Mouse (Mus musculus): ENCODE measurements around the gene Hspa5. TPM values are rescaled to one million over a fixed set of nuclear protein-coding genes. Genes with fewer than 3 reads are reported as not detected.
"Not testable (repeated sequence)": the region's sequence is repeated elsewhere in the genome, so short reads cannot be mapped to it uniquely, and the experiment has no call there.

Hspa5 gene
- polyA plus RNA-seq, 1 experiment from 2014 or later = 538 TPM

DNA sequence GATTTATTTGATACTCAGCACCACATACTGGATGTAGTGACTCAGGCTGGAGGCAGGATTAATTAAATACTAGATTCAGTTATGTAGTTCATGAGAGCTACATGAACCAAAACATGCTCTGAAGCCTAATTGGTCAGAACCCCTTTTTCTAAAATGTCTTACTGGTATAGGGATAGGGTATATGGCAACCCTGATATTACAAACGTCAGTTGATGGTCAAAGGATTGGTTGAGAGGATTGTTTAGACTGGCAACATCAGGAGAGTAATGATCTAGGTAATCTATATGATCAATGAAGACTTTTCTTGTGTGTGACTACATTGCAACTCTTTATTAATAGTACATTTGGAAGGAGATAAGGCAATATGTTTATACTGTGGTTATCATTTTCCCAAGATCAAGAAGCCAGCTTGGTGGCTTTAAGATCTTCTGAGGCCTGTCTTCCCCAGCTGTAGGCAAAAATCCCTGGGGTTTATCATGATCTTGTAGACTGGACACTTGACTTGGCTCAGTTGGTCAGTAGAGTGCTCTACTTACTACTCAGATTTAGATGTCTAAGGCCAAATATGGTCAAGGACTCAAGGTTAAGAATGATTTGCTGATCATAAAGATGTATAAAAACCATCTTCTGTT lies 5.6 kb downstream of the Hspa5 start:
- Histone ChIP-seq H3K9ac (ENCODE audit: low read depth, low read length) (no peak overlapping the region), H3K9me3 (replicated peaks; ENCODE audit: control insufficient read depth, low read length) (no peaks in the 10 kb centered on the region), H3K27ac (ENCODE audit: low read length) (no peak overlapping the region), H3K36me3 (ENCODE audit: control insufficient read depth, insufficient read depth) (peaks cover 73% of the 10 kb centered on the region), H3K4me3 (ENCODE audit: low read depth, low read length) (0 out of 2 replicates have a peak overlapping the region, but pooled peaks have one; percentile 2), H3K4me1 (ENCODE audit: control insufficient read depth, low read depth, low read length) (peaks cover 41% of the 10 kb centered on the region), H3K4me2 (ENCODE audit: low read depth, low read length) (peak overlapping the region; percentile 45), H3K27me3 (ENCODE audit: control insufficient read depth, insufficient read depth, low read depth, low read length) (no peaks in the 10 kb centered on the region)
- WGBS (ENCODE audit: insufficient replicate concordance) = 43% methylated on average over 1 of the region's 1 CpGs
- ATAC-seq (ENCODE audit: low read depth) = no peak

DNA sequence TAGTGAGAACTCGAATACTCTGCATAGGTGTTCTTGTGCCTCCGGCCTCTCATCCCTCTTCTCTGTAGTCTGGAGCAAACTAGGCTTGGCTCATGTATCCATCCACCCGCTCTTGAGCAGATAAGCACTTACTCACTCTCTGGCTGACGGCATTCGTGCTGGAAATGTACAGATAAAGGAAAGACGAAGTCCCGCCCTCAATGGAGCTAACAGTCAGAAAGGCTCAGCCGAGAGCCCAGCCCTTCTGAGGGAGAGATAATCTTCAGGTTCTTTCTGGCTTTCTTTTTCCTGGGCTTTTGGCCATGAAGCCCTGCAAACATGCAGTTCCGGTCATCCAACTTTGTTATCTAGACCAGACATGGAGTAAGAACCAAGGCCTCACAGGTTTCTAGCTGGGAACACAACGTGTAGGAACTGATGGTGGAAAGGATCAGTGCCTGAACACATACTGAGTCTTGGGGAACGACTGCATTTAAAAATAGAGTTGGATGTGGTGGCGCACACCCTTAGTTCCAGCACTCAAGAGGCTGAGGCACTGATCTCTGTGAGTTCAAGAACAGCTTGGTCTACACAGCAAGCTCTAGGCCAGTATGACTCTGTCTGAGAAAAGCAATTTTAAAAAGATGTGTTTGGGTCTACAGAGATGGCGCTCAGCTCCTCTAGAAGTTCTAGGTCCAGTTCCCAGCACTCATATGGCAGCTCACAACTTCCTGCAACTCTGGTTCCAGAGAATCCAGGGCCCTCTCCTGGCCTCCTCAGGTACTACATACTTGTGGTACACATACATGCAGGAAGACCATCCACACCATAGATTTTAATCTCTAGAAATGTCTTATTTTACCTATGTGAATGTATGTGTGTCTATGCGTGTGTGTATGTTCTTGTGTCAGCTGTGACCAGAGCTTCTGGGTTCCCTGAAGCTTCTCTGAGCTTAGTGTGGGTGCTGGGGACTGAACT lies 11.6 kb downstream of the Hspa5 start:
- H3K9me3 ChIP-seq (replicated peaks; ENCODE audit: control insufficient read depth, low read length) = no peaks in the 10 kb centered on the region
- peak overlapping the region; percentile 62 for H3K4me2 ChIP-seq (ENCODE audit: low read depth, low read length)
- H3K27ac ChIP-seq (ENCODE audit: low read length) = peak overlapping the region; percentile 98
- peak overlapping the region; percentile 55 for H3K9ac ChIP-seq (ENCODE audit: low read depth, low read length)
- peak; percentile 99 for ATAC-seq (ENCODE audit: low read depth)
- peaks cover 22% of the 10 kb centered on the region for H3K36me3 ChIP-seq (ENCODE audit: control insufficient read depth, insufficient read depth)
- 33% methylated on average over 14 of the region's 14 CpGs for WGBS (ENCODE audit: insufficient replicate concordance)
- no peaks in the 10 kb centered on the region for H3K27me3 ChIP-seq (ENCODE audit: control insufficient read depth, insufficient read depth, low read depth, low read length)
- H3K4me1 ChIP-seq (ENCODE audit: control insufficient read depth, low read depth, low read length) = peaks cover 24% of the 10 kb centered on the region
- peak overlapping the region; percentile 32 for H3K4me3 ChIP-seq (ENCODE audit: low read depth, low read length)

DNA sequence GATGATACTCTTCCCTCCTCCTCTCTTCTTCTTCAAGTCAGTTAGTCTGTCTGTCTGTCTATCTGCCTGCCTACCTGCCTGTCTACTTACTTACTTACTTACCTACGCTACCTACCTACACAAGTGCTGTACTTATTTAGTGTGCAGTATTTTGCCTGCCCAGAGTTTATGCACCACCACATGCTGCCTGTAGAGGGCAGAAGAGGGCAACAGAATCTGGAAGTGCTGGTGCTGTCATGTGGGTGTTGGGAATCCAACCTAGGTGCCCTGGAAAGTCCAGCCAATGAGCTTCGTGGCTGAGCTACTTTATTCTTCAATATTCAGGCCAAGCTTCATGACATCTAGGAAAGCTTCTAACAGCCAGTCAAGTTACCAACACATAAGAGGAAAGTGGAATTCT lies 12.3 kb downstream of the Hspa5 start:
- Histone ChIP-seq H3K9ac (ENCODE audit: low read depth, low read length) (no peak overlapping the region), H3K27ac (ENCODE audit: low read length) (peak overlapping the region; percentile 98), H3K36me3 (ENCODE audit: control insufficient read depth, insufficient read depth) (peaks cover 16% of the 10 kb centered on the region), H3K4me3 (ENCODE audit: low read depth, low read length) (no peak overlapping the region), H3K4me1 (ENCODE audit: control insufficient read depth, low read depth, low read length) (peaks cover 24% of the 10 kb centered on the region), H3K4me2 (ENCODE audit: low read depth, low read length) (no peak overlapping the region), H3K27me3 (ENCODE audit: control insufficient read depth, insufficient read depth, low read depth, low read length) (no peaks in the 10 kb centered on the region), H3K9me3 (replicated peaks; ENCODE audit: control insufficient read depth, low read length) (no peaks in the 10 kb centered on the region)
- ATAC-seq (ENCODE audit: low read depth) = no peak
- WGBS (ENCODE audit: insufficient replicate concordance) = 60% methylated on average over 2 of the region's 2 CpGs

- H3K9ac ChIP-seq (ENCODE audit: low read depth, low read length) = no peak overlapping the region
- ATAC-seq (ENCODE audit: low read depth) = no peak
- WGBS (ENCODE audit: insufficient replicate concordance) = 64% methylated on average over 8 of the region's 8 CpGs
- no peaks in the 10 kb centered on the region for H3K4me1 ChIP-seq (ENCODE audit: control insufficient read depth, low read depth, low read length)
- H3K4me2 ChIP-seq (ENCODE audit: low read depth, low read length) = peak overlapping the region; percentile 25
- H3K9me3 ChIP-seq (replicated peaks; ENCODE audit: control insufficient read depth, low read length) = no peaks in the 10 kb centered on the region
- peak overlapping the region; percentile 4; the same call in 1 of the 2 replicates for H3K27ac ChIP-seq (ENCODE audit: low read length)
- H3K4me3 ChIP-seq (ENCODE audit: low read depth, low read length) = peak overlapping the region; percentile 14
- no peaks in the 10 kb centered on the region for H3K27me3 ChIP-seq (ENCODE audit: control insufficient read depth, insufficient read depth, low read depth, low read length)
- H3K36me3 ChIP-seq (ENCODE audit: control insufficient read depth, insufficient read depth) = peaks cover 7% of the 10 kb centered on the region
Observed at GRCm38 (mm10) chr2:34790282-34790681, 18.5 kb downstream of the Hspa5 start.

GRCm38 (mm10) chr2:34792543-34792942 lies 20.8 kb downstream of the Hspa5 start:
- not testable (repeated sequence) for H3K4me3 ChIP-seq (ENCODE audit: low read depth, low read length); H3K27ac ChIP-seq (ENCODE audit: low read length); H3K36me3 ChIP-seq (ENCODE audit: control insufficient read depth, insufficient read depth); ATAC-seq (ENCODE audit: low read depth); H3K9me3 ChIP-seq (replicated peaks; ENCODE audit: control insufficient read depth, low read length); H3K27me3 ChIP-seq (ENCODE audit: control insufficient read depth, insufficient read depth, low read depth, low read length); H3K9ac ChIP-seq (ENCODE audit: low read depth, low read length); H3K4me2 ChIP-seq (ENCODE audit: low read depth, low read length); H3K4me1 ChIP-seq (ENCODE audit: control insufficient read depth, low read depth, low read length)
- WGBS (ENCODE audit: insufficient replicate concordance) = 75% methylated on average over 2 of the region's 2 CpGs

- no peak overlapping the region for H3K4me3 ChIP-seq (ENCODE audit: low read depth, low read length)
- H3K27me3 ChIP-seq (ENCODE audit: control insufficient read depth, insufficient read depth, low read depth, low read length) = no peaks in the 10 kb centered on the region
- H3K36me3 ChIP-seq (ENCODE audit: control insufficient read depth, insufficient read depth) = peaks cover 7% of the 10 kb centered on the region
- no peak overlapping the region for H3K4me2 ChIP-seq (ENCODE audit: low read depth, low read length)
- no peaks in the 10 kb centered on the region for H3K9me3 ChIP-seq (replicated peaks; ENCODE audit: control insufficient read depth, low read length)
- peaks cover 8% of the 10 kb centered on the region for H3K4me1 ChIP-seq (ENCODE audit: control insufficient read depth, low read depth, low read length)
- 85% methylated on average over 2 of the region's 2 CpGs for WGBS (ENCODE audit: insufficient replicate concordance)
- H3K9ac ChIP-seq (ENCODE audit: low read depth, low read length) = no peak overlapping the region
- H3K27ac ChIP-seq (ENCODE audit: low read length) = no peak overlapping the region
- no peak for ATAC-seq (ENCODE audit: low read depth)
Observed at GRCm38 (mm10) chr2:34794511-34794910, 22.7 kb downstream of the Hspa5 start.

- Histone ChIP-seq H3K4me2 (ENCODE audit: low read depth, low read length) (no peak overlapping the region), H3K4me3 (ENCODE audit: low read depth, low read length) (no peak overlapping the region), H3K27ac (ENCODE audit: low read length) (no peak overlapping the region), H3K9ac (ENCODE audit: low read depth, low read length) (no peak overlapping the region), H3K9me3 (replicated peaks; ENCODE audit: control insufficient read depth, low read length) (no peaks in the 10 kb centered on the region), H3K27me3 (ENCODE audit: control insufficient read depth, insufficient read depth, low read depth, low read length) (no peaks in the 10 kb centered on the region), H3K36me3 (ENCODE audit: control insufficient read depth, insufficient read depth) (peaks cover 7% of the 10 kb centered on the region), H3K4me1 (ENCODE audit: control insufficient read depth, low read depth, low read length) (peaks cover 14% of the 10 kb centered on the region)
- ATAC-seq (ENCODE audit: low read depth) = no peak
- WGBS (ENCODE audit: insufficient replicate concordance) = 75% methylated on average over 7 of the region's 7 CpGs
Observed at GRCm38 (mm10) chr2:34795426-34795825, 23.7 kb downstream of the Hspa5 start.

DNA sequence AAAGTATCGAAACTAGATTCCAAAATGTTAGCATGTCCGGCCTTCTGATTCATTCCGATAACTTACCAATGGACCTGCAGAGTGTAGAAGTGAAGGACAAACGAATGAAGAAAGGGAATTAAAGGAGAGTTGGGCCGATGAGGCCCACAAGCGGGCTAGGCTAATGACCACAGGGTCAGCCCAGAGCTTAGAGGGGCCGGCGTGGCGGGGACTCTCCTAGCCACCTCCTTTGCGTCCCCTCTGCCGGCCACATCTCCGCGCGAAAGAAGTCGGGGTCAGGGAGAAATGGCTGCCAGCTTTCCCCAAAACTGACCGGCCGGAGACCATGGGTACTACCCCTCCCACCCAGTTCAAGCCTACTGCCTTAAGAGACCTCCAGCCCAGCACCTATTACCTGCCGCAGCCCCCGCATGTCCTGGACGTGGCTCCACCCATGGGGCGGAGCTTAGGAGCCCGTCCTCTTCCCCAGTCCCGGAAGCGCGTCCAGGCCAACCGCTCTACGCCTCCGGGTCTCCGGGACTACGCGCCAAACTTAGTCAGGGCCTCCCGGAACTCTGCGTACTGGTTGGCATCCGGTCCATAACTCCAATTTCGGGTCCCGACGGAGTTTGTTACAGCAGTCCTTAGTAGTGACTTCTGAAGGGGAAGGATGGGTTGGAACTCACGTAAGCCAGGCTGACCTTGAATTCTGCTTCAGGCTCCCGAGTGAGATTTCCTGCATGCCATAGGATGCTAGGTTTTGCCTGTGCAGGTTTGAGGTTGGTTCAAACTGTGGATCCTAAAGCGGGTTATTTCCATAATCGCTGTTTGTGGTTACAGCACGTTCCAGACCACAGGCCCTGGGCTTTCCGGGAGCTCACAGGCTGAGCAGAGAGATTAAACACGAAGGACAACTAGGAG lies 27.8 kb downstream of the Hspa5 start, which contains the start of gene Rabepk:
Gene Rabepk (minus strand): TSS at position 556 of the 900 bp plus-strand sequence.
- Histone ChIP-seq H3K9me3 (replicated peaks; ENCODE audit: control insufficient read depth, low read length) (no peaks in the 10 kb centered on the region), H3K9ac (ENCODE audit: low read depth, low read length) (peak within 1 kb of the TSS; percentile 83), H3K27me3 (ENCODE audit: control insufficient read depth, insufficient read depth, low read depth, low read length) (no peaks in the 10 kb centered on the region), H3K36me3 (ENCODE audit: control insufficient read depth, insufficient read depth) (peaks cover 5% of the 10 kb centered on the region), H3K4me1 (ENCODE audit: control insufficient read depth, low read depth, low read length) (peaks cover 27% of the 10 kb centered on the region), H3K27ac (ENCODE audit: low read length) (peak within 1 kb of the TSS; percentile 89), H3K4me3 (ENCODE audit: low read depth, low read length) (peak within 1 kb of the TSS; percentile 82), H3K4me2 (ENCODE audit: low read depth, low read length) (peak within 1 kb of the TSS; percentile 78)
- peak; percentile 75 for ATAC-seq (ENCODE audit: low read depth)
- WGBS (ENCODE audit: insufficient replicate concordance) = 1% methylated on average over 44 of the region's 44 CpGs
